Mouse (Mus musculus): ENCODE data around the gene Olfr288. TPM values are rescaled to one million over a fixed set of nuclear protein-coding genes. Genes with fewer than 3 reads are reported as not detected.

Olfr288 gene
- polyA plus RNA-seq, 1 experiment from 2014 or later, result not detected

DNA sequence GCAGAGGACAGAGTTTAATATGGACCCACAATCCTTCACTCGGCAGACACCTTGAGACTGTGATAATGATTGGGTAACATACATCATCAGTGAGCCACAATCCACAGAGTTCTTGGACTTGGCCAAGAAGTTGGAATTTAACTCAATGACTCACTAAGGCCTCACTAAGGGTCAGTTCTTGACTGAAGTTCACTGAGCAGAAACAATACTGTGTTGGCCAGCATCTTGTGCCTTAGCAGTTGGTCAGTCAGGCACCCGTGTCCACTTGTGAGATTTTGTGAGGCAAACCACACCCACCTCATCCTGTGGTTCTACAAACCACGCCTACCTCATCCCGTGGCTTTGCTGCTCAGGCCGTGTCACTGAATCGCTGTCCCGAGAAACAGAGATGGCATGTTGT is 14.3 kb upstream of the Olfr288 start:
- ATAC-seq (ENCODE audit: insufficient read depth, low FRiP score), result no peak
- H3K4me1 ChIP-seq (ENCODE audit: control insufficient read depth, insufficient read depth, low read length), result no peaks in the 10 kb centered on the region
- no peak overlapping the region for H3K4me2 ChIP-seq (ENCODE audit: low read depth, low read length)
- no peak overlapping the region for H3K4me3 ChIP-seq (replicated peaks; ENCODE audit: low read length)
- 71% methylated on average over 7 of the region's 7 CpGs for WGBS
- no peaks in the 10 kb centered on the region for H3K27me3 ChIP-seq (ENCODE audit: control insufficient read depth, insufficient read depth, low read length)
- H3K9me3 ChIP-seq (replicated peaks; ENCODE audit: control insufficient read depth, low read length), result no peaks in the 10 kb centered on the region
- no peak overlapping the region for H3K9ac ChIP-seq (ENCODE audit: low read length)
- no peaks in the 10 kb centered on the region for H3K36me3 ChIP-seq (ENCODE audit: control insufficient read depth, insufficient read depth, low read length)
- H3K27ac ChIP-seq (ENCODE audit: low read length), result no peak overlapping the region

DNA sequence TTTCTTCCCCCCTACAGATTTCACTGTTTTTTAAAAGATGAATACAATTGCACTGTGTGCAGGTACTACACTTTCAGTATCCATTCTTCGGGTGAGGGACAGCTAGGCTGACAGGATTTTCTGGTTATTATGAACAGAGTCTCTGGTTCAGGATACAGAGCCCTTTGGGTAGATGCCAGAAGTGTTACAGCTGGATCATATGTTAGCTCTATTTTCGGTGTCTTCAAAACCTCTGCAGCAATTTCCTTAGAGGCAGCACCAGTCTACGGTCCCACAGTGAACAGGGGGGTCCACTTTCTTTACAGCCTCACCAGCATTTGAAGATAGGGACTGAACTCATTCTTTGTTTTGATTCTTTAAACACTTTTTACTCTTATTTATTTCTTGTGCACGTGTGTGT is 10.9 kb downstream of the Olfr288 start:
- ATAC-seq (ENCODE audit: insufficient read depth, low FRiP score), result no peak
- peaks cover 4% of the 10 kb centered on the region; the same call in 1 of the 2 replicates for H3K4me1 ChIP-seq (ENCODE audit: control insufficient read depth, insufficient read depth, low read length)
- H3K27me3 ChIP-seq (ENCODE audit: control insufficient read depth, insufficient read depth, low read length), result no peaks in the 10 kb centered on the region
- no peak overlapping the region for H3K4me3 ChIP-seq (replicated peaks; ENCODE audit: low read length)
- no peak overlapping the region for H3K27ac ChIP-seq (ENCODE audit: low read length)
- no peak overlapping the region for H3K9ac ChIP-seq (ENCODE audit: low read length)
- 48% methylated on average over 4 of the region's 4 CpGs for WGBS
- no peak overlapping the region for H3K4me2 ChIP-seq (ENCODE audit: low read depth, low read length)
- H3K9me3 ChIP-seq (replicated peaks; ENCODE audit: control insufficient read depth, low read length), result no peaks in the 10 kb centered on the region
- no peaks in the 10 kb centered on the region for H3K36me3 ChIP-seq (ENCODE audit: control insufficient read depth, insufficient read depth, low read length)

DNA sequence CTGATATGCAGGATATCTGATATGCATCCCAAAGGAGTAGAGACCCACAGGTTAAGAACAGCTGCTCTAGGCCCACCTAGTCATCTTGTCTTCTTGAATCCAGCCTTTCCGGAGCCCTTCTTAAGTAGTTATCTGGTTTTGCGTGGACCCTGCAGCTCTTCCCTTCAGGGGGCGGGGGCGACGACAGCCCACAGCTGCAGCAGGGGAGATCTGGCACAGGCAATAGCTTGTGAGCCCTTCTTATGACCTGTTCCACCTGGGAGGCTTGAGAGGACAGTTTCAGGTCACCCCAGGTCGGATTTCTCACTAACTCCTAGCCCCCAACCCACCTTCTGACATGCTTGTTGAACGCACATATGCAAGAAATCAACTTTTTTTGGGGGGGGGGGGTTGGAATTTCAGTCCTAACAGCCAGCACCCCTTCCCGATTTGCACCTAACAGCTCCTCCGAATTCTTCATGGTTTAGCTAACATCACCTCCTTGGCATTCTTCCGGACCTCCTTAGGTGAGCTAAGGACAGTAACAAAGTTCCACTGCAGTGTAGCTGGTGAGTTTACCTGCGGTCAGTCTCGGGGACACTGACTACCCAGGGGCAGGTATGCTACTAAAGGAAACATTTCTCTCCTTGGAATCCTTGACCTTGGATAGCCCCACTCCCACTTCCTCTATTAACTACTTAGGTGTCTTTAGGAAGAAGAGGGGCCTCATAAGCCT is 13.3 kb downstream of the Olfr288 start:
- H3K27me3 ChIP-seq (ENCODE audit: control insufficient read depth, insufficient read depth, low read length), result no peaks in the 10 kb centered on the region
- H3K4me3 ChIP-seq (replicated peaks; ENCODE audit: low read length), result no peak overlapping the region
- WGBS, result 63% methylated on average over 12 of the region's 12 CpGs
- H3K9me3 ChIP-seq (replicated peaks; ENCODE audit: control insufficient read depth, low read length), result no peaks in the 10 kb centered on the region
- peak overlapping the region; percentile 74; the same call in 1 of the 2 replicates for H3K4me2 ChIP-seq (ENCODE audit: low read depth, low read length)
- H3K36me3 ChIP-seq (ENCODE audit: control insufficient read depth, insufficient read depth, low read length), result no peaks in the 10 kb centered on the region
- no peak overlapping the region for H3K27ac ChIP-seq (ENCODE audit: low read length)
- H3K4me1 ChIP-seq (ENCODE audit: control insufficient read depth, insufficient read depth, low read length), result peaks cover 4% of the 10 kb centered on the region; the same call in 1 of the 2 replicates
- no peak overlapping the region for H3K9ac ChIP-seq (ENCODE audit: low read length)
- no peak for ATAC-seq (ENCODE audit: insufficient read depth, low FRiP score)

DNA sequence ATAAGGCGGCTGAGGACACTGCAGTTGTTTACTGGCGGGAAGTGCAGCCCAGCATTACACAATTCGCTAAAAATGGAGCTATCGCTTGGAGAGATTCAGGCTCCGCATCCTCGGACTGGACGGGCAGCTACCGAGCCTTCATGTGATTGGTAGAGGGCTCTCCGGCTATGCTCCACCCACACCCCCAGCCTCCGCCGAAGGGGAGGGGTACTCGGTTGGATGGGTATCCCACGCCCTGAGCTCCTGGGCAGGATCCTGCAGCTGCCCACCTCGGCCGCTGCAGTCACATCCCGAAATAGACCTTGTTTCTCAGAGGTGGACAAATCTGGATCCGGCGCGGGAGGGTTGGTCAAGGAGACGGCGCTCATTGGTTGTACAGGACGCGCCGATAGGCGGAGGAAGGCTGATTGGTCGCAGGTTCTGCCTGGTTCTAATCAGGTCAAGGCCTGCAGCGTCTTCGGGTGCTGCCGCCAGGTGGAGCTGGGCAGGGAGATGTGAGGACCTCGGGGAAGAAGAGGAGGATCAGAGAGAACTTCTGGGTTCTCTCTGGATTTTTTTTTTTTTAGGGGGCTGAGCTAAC is 14.1 kb downstream of the Olfr288 start:
- Histone ChIP-seq H3K27me3 (ENCODE audit: control insufficient read depth, insufficient read depth, low read length) (no peaks in the 10 kb centered on the region), H3K4me2 (ENCODE audit: low read depth, low read length) (peak overlapping the region; percentile 74), H3K27ac (ENCODE audit: low read length) (0 out of 2 replicates have a peak overlapping the region, but pooled peaks have one; percentile 17), H3K4me1 (ENCODE audit: control insufficient read depth, insufficient read depth, low read length) (peaks cover 4% of the 10 kb centered on the region; the same call in 1 of the 2 replicates), H3K36me3 (ENCODE audit: control insufficient read depth, insufficient read depth, low read length) (no peaks in the 10 kb centered on the region), H3K9ac (ENCODE audit: low read length) (peak overlapping the region; percentile 56), H3K9me3 (replicated peaks; ENCODE audit: control insufficient read depth, low read length) (no peaks in the 10 kb centered on the region), H3K4me3 (replicated peaks; ENCODE audit: low read length) (peak overlapping the region; percentile 62)
- WGBS, result 0% methylated on average over 30 of the region's 30 CpGs
- ATAC-seq (ENCODE audit: insufficient read depth, low FRiP score), result peak; percentile 97

DNA sequence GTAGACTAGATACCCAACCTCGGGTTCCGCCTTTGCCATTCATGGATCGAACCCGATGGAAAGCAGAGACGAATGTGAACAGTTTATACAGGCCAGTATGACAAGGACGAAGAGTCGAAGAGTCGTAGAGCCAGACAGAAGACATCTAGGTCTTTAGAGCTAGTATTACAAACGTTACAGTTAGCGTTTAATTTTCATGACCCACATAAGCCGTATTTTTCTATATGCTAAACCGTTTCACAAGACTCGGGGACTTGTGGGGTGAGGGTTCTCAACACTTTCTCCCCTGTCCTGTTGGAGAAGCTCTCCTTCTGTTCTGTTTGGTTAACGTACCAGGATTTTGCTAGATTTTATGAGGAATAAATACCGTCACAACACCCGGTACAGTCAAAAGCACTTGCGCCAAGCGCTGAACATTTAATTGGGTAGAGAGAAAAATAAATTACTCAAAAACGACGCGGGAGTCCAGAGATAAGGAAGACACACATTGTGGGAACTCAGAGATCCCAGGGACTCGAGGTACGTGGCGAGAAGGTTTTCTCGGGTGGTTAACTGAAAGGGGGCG is 14.7 kb downstream of the Olfr288 start:
- Histone ChIP-seq H3K27me3 (ENCODE audit: control insufficient read depth, insufficient read depth, low read length) (no peaks in the 10 kb centered on the region), H3K9ac (ENCODE audit: low read length) (peak overlapping the region; percentile 56), H3K4me1 (ENCODE audit: control insufficient read depth, insufficient read depth, low read length) (peaks cover 4% of the 10 kb centered on the region; the same call in 1 of the 2 replicates), H3K27ac (ENCODE audit: low read length) (0 out of 2 replicates have a peak overlapping the region, but pooled peaks have one; percentile 17), H3K9me3 (replicated peaks; ENCODE audit: control insufficient read depth, low read length) (no peaks in the 10 kb centered on the region), H3K36me3 (ENCODE audit: control insufficient read depth, insufficient read depth, low read length) (no peaks in the 10 kb centered on the region), H3K4me3 (replicated peaks; ENCODE audit: low read length) (peak overlapping the region; percentile 62), H3K4me2 (ENCODE audit: low read depth, low read length) (peak overlapping the region; percentile 74)
- 6% methylated on average over 26 of the region's 26 CpGs for WGBS
- no peak for ATAC-seq (ENCODE audit: insufficient read depth, low FRiP score)

DNA sequence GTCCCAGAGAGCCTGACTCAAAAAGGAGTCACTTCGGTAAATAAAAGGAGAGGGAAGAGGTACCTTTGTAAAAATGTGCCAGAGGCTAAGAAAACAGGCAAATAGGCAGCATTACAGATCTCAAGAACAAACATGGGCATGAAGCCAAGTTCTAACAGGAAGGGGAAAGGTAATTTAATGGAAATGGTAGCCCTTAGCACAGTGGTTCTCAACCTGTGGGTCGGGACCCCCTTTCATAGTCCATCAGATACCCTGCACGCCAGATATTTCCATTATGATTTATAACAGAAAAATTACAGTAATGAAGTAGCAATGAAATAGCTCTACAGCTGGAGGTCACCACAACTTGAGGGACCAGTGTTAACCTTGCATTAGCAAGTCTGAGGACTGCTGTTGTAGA is 18.0 kb downstream of the Olfr288 start:
- H3K4me3 ChIP-seq (replicated peaks; ENCODE audit: low read length), result no peak overlapping the region
- peaks cover 4% of the 10 kb centered on the region; the same call in 1 of the 2 replicates for H3K4me1 ChIP-seq (ENCODE audit: control insufficient read depth, insufficient read depth, low read length)
- WGBS, result 56% methylated on average over 3 of the region's 3 CpGs
- ATAC-seq (ENCODE audit: insufficient read depth, low FRiP score), result no peak
- H3K27me3 ChIP-seq (ENCODE audit: control insufficient read depth, insufficient read depth, low read length), result peaks cover 8% of the 10 kb centered on the region
- no peak overlapping the region for H3K9ac ChIP-seq (ENCODE audit: low read length)
- H3K9me3 ChIP-seq (replicated peaks; ENCODE audit: control insufficient read depth, low read length), result no peaks in the 10 kb centered on the region
- H3K27ac ChIP-seq (ENCODE audit: low read length), result no peak overlapping the region
- H3K4me2 ChIP-seq (ENCODE audit: low read depth, low read length), result no peak overlapping the region
- H3K36me3 ChIP-seq (ENCODE audit: control insufficient read depth, insufficient read depth, low read length), result no peaks in the 10 kb centered on the region

DNA sequence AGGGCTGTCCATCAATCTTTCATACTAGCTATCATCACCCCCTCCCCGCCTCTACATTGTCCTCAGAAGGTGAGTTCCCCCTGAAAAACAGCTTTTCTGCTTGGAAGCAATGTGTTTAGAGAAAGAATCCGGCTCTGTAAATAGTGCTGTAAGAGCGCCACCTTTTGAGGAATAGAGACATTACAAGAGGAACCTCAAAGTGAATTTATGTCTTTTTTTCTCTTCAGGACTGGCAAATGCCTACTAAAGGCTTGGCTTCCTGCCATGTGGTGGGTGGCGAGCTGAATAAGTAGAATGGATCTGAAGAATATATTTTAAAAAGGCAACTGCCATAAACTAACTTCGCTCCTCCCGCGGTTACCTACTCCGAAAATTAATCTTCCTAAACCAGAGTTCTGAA is 21.5 kb downstream of the Olfr288 start:
- WGBS, result 38% methylated on average over 8 of the region's 8 CpGs
- no peak overlapping the region for H3K27ac ChIP-seq (ENCODE audit: low read length)

DNA sequence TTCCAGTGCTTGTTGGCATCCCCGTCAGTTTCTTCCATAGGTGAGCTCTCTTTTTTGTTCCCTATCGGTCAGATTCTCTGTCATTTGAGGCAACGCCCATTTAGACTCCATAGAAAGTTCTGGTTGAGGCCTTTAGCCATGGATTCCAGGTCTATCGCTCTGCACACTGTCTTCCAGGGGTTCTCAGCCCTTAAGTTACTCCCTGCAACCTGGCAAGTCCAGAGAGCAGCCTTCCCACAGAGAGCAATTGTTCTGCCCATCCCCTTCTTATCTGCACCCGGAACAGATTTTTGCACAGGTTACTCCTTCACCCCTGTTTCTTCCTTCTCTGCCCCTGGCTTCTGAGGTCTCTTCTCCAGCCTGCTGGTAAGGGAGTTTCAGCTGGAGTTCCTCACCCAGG is 23.2 kb downstream of the Olfr288 start:
- 66% methylated on average over 5 of the region's 5 CpGs for WGBS
- Histone ChIP-seq H3K27me3 (ENCODE audit: control insufficient read depth, insufficient read depth, low read length) (peaks cover 53% of the 10 kb centered on the region), H3K27ac (ENCODE audit: low read length) (no peak overlapping the region), H3K4me2 (ENCODE audit: low read depth, low read length) (no peak overlapping the region), H3K9me3 (replicated peaks; ENCODE audit: control insufficient read depth, low read length) (no peaks in the 10 kb centered on the region), H3K4me3 (replicated peaks; ENCODE audit: low read length) (no peak overlapping the region), H3K36me3 (ENCODE audit: control insufficient read depth, insufficient read depth, low read length) (no peaks in the 10 kb centered on the region), H3K9ac (ENCODE audit: low read length) (no peak overlapping the region), H3K4me1 (ENCODE audit: control insufficient read depth, insufficient read depth, low read length) (peaks cover 11% of the 10 kb centered on the region)
- no peak for ATAC-seq (ENCODE audit: insufficient read depth, low FRiP score)

More for the DNA sequence above, 21.5 kb downstream of the Olfr288 start:
- Histone ChIP-seq H3K9ac (ENCODE audit: low read length) (no peak overlapping the region), H3K36me3 (ENCODE audit: control insufficient read depth, insufficient read depth, low read length) (no peaks in the 10 kb centered on the region), H3K4me2 (ENCODE audit: low read depth, low read length) (no peak overlapping the region), H3K27me3 (ENCODE audit: control insufficient read depth, insufficient read depth, low read length) (peaks cover 36% of the 10 kb centered on the region), H3K4me3 (replicated peaks; ENCODE audit: low read length) (no peak overlapping the region), H3K9me3 (replicated peaks; ENCODE audit: control insufficient read depth, low read length) (no peaks in the 10 kb centered on the region), H3K4me1 (ENCODE audit: control insufficient read depth, insufficient read depth, low read length) (no peaks in the 10 kb centered on the region)
- ATAC-seq (ENCODE audit: insufficient read depth, low FRiP score), result no peak

DNA sequence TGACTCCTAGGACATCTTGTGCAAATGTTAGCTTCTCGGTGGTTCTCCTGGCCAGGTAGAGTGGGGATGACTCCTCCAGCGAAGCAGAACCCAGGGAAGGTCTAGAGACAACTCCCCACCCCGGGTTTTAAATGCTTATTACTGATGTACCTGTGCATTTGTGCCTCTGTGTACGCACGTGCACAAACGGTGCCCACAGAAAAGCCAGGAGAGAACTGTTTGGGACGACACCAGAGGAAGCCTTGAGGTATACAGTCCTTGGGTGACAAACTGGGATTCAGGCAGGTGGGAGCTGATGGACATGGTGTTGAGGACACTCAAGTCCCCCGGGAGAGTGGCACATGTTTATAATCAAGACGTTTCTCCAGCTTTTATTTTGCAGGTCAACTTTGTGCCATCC is 24.4 kb downstream of the Olfr288 start:
- Histone ChIP-seq H3K36me3 (ENCODE audit: control insufficient read depth, insufficient read depth, low read length) (no peaks in the 10 kb centered on the region), H3K27me3 (ENCODE audit: control insufficient read depth, insufficient read depth, low read length) (peaks cover 62% of the 10 kb centered on the region), H3K4me1 (ENCODE audit: control insufficient read depth, insufficient read depth, low read length) (peaks cover 12% of the 10 kb centered on the region), H3K4me2 (ENCODE audit: low read depth, low read length) (no peak overlapping the region), H3K27ac (ENCODE audit: low read length) (no peak overlapping the region), H3K4me3 (replicated peaks; ENCODE audit: low read length) (no peak overlapping the region), H3K9ac (ENCODE audit: low read length) (no peak overlapping the region), H3K9me3 (replicated peaks; ENCODE audit: control insufficient read depth, low read length) (no peaks in the 10 kb centered on the region)
- 59% methylated on average over 9 of the region's 9 CpGs for WGBS
- no peak for ATAC-seq (ENCODE audit: insufficient read depth, low FRiP score)

Data from stomach, embryonic 16.5 days (tissue).